Mouse (Mus musculus): ENCODE results near the gene Ahr. TPM values are rescaled to one million over a fixed set of nuclear protein-coding genes. Genes with fewer than 3 reads are reported as not detected.

Ahr gene
- polyA plus RNA-seq (2012; fragmentation: generic; extraction: Trizol) = 2.4 TPM

- H3K4me2 ChIP-seq (ENCODE audit: low read depth) = peak within 1 kb of the TSS; percentile 92
- TF ChIP-seq MAX (IDR thresholded peaks at IDR 0.05; ENCODE audit: low read depth) = no peak
- no peak for TF ChIP-seq REST (IDR thresholded peaks at IDR 0.05; ENCODE audit: insufficient read depth, insufficient read length)
- peak in 1 of 3 experiments; percentile 29 for TF ChIP-seq MYOD1 (IDR thresholded peaks at IDR 0.05; ENCODE audit: control insufficient read depth in 1 of 3, insufficient read length in 2 of 3, low read depth in 2 of 3)
- peak in 1 of 3 experiments; percentile 16 for TF ChIP-seq MYOG (IDR thresholded peaks at IDR 0.05; ENCODE audit: control insufficient read depth in 1 of 3, insufficient read depth in 1 of 3, insufficient read length in 2 of 3, low read depth in 2 of 3)
- TF ChIP-seq USF1 (IDR thresholded peaks at IDR 0.05; ENCODE audit: low read depth) = peak; percentile 82
- no peak for TF ChIP-seq TCF3 (IDR thresholded peaks at IDR 0.05; ENCODE audit: insufficient read length, low read depth)
- TF ChIP-seq CEBPB (IDR thresholded peaks at IDR 0.05; ENCODE audit: insufficient read depth, poor library complexity, severe bottlenecking) = no peak
- TF ChIP-seq SRF (IDR thresholded peaks at IDR 0.05; ENCODE audit: control insufficient read depth, insufficient read length, low read depth) = no peak
- peak; percentile 93 for TF ChIP-seq POLR2A (IDR thresholded peaks at IDR 0.05; ENCODE audit: insufficient read length, low read depth)
- no peak for TF ChIP-seq E2F4 (IDR thresholded peaks at IDR 0.05; ENCODE audit: insufficient read depth)
- peak; percentile 92 for TF ChIP-seq POLR2AphosphoS2 (IDR thresholded peaks at IDR 0.05; ENCODE audit: insufficient read length, low read depth)
- no peak for TF ChIP-seq TCF12 (IDR thresholded peaks at IDR 0.05; ENCODE audit: insufficient read depth, poor library complexity, severe bottlenecking)
- H3K36me3 ChIP-seq (ENCODE audit: control insufficient read depth, insufficient read depth) = no peaks in the 10 kb centered on the region
- H3K79me2 ChIP-seq (ENCODE audit: control insufficient read depth, insufficient read depth) = peaks cover 24% of the 10 kb centered on the region
- peak within 1 kb of the TSS; percentile 32 for H3K4me3 ChIP-seq
- peak within 1 kb of the TSS; percentile 69 for H3ac ChIP-seq (ENCODE audit: control insufficient read depth, insufficient read length)
- H3K27me3 ChIP-seq (ENCODE audit: control insufficient read depth, insufficient read depth, insufficient read length) = no peaks in the 10 kb centered on the region
These were observed at the start of gene Ahr for GRCm38 (mm10) chr12:35534754-35535236. Gene Ahr (minus strand): TSS chr12:35535038.

- Histone ChIP-seq H3K27me3 (ENCODE audit: control insufficient read depth, insufficient read depth, insufficient read length) (no peaks in the 10 kb centered on the region), H3ac (ENCODE audit: control insufficient read depth, insufficient read length) (no peak overlapping the region)
- TF ChIP-seq TCF3 (IDR thresholded peaks at IDR 0.05; ENCODE audit: insufficient read length, low read depth) (no peak), MYOG (IDR thresholded peaks at IDR 0.05; ENCODE audit: control insufficient read depth in 1 of 3, insufficient read depth in 1 of 3, insufficient read length in 2 of 3, low read depth in 2 of 3) (no peak), TCF12 (IDR thresholded peaks at IDR 0.05; ENCODE audit: insufficient read depth, poor library complexity, severe bottlenecking) (no peak), CEBPB (IDR thresholded peaks at IDR 0.05; ENCODE audit: insufficient read depth, poor library complexity, severe bottlenecking) (no peak), SRF (IDR thresholded peaks at IDR 0.05; ENCODE audit: control insufficient read depth, insufficient read length, low read depth) (no peak), REST (IDR thresholded peaks at IDR 0.05; ENCODE audit: insufficient read depth, insufficient read length) (no peak), USF1 (IDR thresholded peaks at IDR 0.05; ENCODE audit: low read depth) (no peak), MAX (IDR thresholded peaks at IDR 0.05; ENCODE audit: low read depth) (no peak), POLR2A (IDR thresholded peaks at IDR 0.05; ENCODE audit: insufficient read length, low read depth) (no peak), MYOD1 (IDR thresholded peaks at IDR 0.05; ENCODE audit: control insufficient read depth in 1 of 3, insufficient read length in 2 of 3, low read depth in 2 of 3) (no peak), POLR2AphosphoS2 (IDR thresholded peaks at IDR 0.05; ENCODE audit: insufficient read length, low read depth) (no peak)
These were observed 44.0 kb upstream of the Ahr start for GRCm38 (mm10) chr12:35578826-35579225.

DNA sequence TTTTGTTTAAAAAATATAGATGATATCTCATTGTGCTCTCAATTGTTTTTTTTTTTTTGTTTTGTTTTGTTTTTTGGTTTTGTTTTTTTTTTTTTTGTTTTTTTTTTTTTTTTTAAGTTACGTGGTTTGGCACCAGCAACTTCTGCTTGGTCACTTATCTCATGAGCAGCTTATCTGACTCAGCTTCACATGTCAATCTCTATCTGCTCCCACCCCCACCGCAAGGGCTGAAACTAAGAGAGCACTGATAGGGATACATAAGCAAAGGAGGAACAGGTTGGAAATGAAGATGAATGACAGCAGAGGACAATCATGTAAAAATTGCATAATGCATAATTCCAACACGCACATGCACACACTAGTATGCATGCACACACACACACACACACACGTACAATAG is 41.3 kb upstream of the Ahr start:
- no peaks in the 10 kb centered on the region for H3K36me3 ChIP-seq (ENCODE audit: control insufficient read depth, insufficient read depth)

More at GRCm38 (mm10) chr12:35578826-35579225, 44.0 kb upstream of the Ahr start:
- no peaks in the 10 kb centered on the region for H3K36me3 ChIP-seq (ENCODE audit: control insufficient read depth, insufficient read depth)
- no peaks in the 10 kb centered on the region for H3K79me2 ChIP-seq (ENCODE audit: control insufficient read depth, insufficient read depth)
- H3K4me2 ChIP-seq (ENCODE audit: low read depth) = no peak overlapping the region
- H3K4me3 ChIP-seq = no peak overlapping the region

GRCm38 (mm10) chr12:35573713-35574112 is 38.9 kb upstream of the Ahr start:
- no peaks in the 10 kb centered on the region for H3K79me2 ChIP-seq (ENCODE audit: control insufficient read depth, insufficient read depth)
- no peak overlapping the region for H3ac ChIP-seq (ENCODE audit: control insufficient read depth, insufficient read length)
- no peaks in the 10 kb centered on the region for H3K36me3 ChIP-seq (ENCODE audit: control insufficient read depth, insufficient read depth)
- H3K4me3 ChIP-seq = no peak overlapping the region
- no peak overlapping the region for H3K4me2 ChIP-seq (ENCODE audit: low read depth)
- TF ChIP-seq SRF (IDR thresholded peaks at IDR 0.05; ENCODE audit: control insufficient read depth, insufficient read length, low read depth) (no peak), CEBPB (IDR thresholded peaks at IDR 0.05; ENCODE audit: insufficient read depth, poor library complexity, severe bottlenecking) (no peak), MYOD1 (IDR thresholded peaks at IDR 0.05; ENCODE audit: control insufficient read depth in 1 of 3, insufficient read length in 2 of 3, low read depth in 2 of 3) (no peak), REST (IDR thresholded peaks at IDR 0.05; ENCODE audit: insufficient read depth, insufficient read length) (no peak), MYOG (IDR thresholded peaks at IDR 0.05; ENCODE audit: control insufficient read depth in 1 of 3, insufficient read depth in 1 of 3, insufficient read length in 2 of 3, low read depth in 2 of 3) (no peak), TCF12 (IDR thresholded peaks at IDR 0.05; ENCODE audit: insufficient read depth, poor library complexity, severe bottlenecking) (no peak), MAX (IDR thresholded peaks at IDR 0.05; ENCODE audit: low read depth) (no peak), TCF3 (IDR thresholded peaks at IDR 0.05; ENCODE audit: insufficient read length, low read depth) (no peak), USF1 (IDR thresholded peaks at IDR 0.05; ENCODE audit: low read depth) (no peak), E2F4 (IDR thresholded peaks at IDR 0.05; ENCODE audit: insufficient read depth) (no peak), POLR2A (IDR thresholded peaks at IDR 0.05; ENCODE audit: insufficient read length, low read depth) (no peak), POLR2AphosphoS2 (IDR thresholded peaks at IDR 0.05; ENCODE audit: insufficient read length, low read depth) (no peak)
- no peaks in the 10 kb centered on the region for H3K27me3 ChIP-seq (ENCODE audit: control insufficient read depth, insufficient read depth, insufficient read length)

More for the DNA sequence above, 41.3 kb upstream of the Ahr start:
- H3K79me2 ChIP-seq (ENCODE audit: control insufficient read depth, insufficient read depth) = no peaks in the 10 kb centered on the region
- no peaks in the 10 kb centered on the region for H3K27me3 ChIP-seq (ENCODE audit: control insufficient read depth, insufficient read depth, insufficient read length)
- TF ChIP-seq E2F4 (IDR thresholded peaks at IDR 0.05; ENCODE audit: insufficient read depth) = no peak
- no peak for TF ChIP-seq MAX (IDR thresholded peaks at IDR 0.05; ENCODE audit: low read depth)
- no peak for TF ChIP-seq SRF (IDR thresholded peaks at IDR 0.05; ENCODE audit: control insufficient read depth, insufficient read length, low read depth)
- TF ChIP-seq CEBPB (IDR thresholded peaks at IDR 0.05; ENCODE audit: insufficient read depth, poor library complexity, severe bottlenecking) = no peak
- no peak for TF ChIP-seq REST (IDR thresholded peaks at IDR 0.05; ENCODE audit: insufficient read depth, insufficient read length)
- TF ChIP-seq TCF12 (IDR thresholded peaks at IDR 0.05; ENCODE audit: insufficient read depth, poor library complexity, severe bottlenecking) = no peak
- no peak for TF ChIP-seq POLR2A (IDR thresholded peaks at IDR 0.05; ENCODE audit: insufficient read length, low read depth)
- TF ChIP-seq USF1 (IDR thresholded peaks at IDR 0.05; ENCODE audit: low read depth) = no peak
- no peak for TF ChIP-seq TCF3 (IDR thresholded peaks at IDR 0.05; ENCODE audit: insufficient read length, low read depth)
- TF ChIP-seq MYOG (IDR thresholded peaks at IDR 0.05; ENCODE audit: control insufficient read depth in 1 of 3, insufficient read depth in 1 of 3, insufficient read length in 2 of 3, low read depth in 2 of 3) = no peak
- TF ChIP-seq MYOD1 (IDR thresholded peaks at IDR 0.05; ENCODE audit: control insufficient read depth in 1 of 3, insufficient read length in 2 of 3, low read depth in 2 of 3) = no peak
- H3K4me2 ChIP-seq (ENCODE audit: low read depth) = peak overlapping the region; percentile 33
- no peak overlapping the region for H3K4me3 ChIP-seq
- no peak overlapping the region for H3ac ChIP-seq (ENCODE audit: control insufficient read depth, insufficient read length)
